Mouse (Mus musculus): ENCODE data around the gene Polr1a. TPM values are rescaled to one million over a fixed set of nuclear protein-coding genes. Genes with fewer than 3 reads are reported as not detected.

Gene Polr1a
- polyA plus RNA-seq, 1 experiment, result 20.4 TPM

- TF ChIP-seq POLR2A (IDR thresholded peaks at IDR 0.05; ENCODE audit: borderline replicate concordance, extremely low read depth, insufficient read depth, insufficient read length, poor library complexity, severe bottlenecking) (no peak), CTCF (IDR thresholded peaks at IDR 0.05; ENCODE audit: borderline replicate concordance, extremely low read depth, insufficient read depth, insufficient read length) (no peak)
- no peak for DNase-seq (ENCODE audit: low read depth)
Measured at GRCm38 (mm10) chr6:72001220-72001777, 92.4 kb downstream of the Polr1a start.

- TF ChIP-seq POLR2A (IDR thresholded peaks at IDR 0.05; ENCODE audit: borderline replicate concordance, extremely low read depth, insufficient read depth, insufficient read length, poor library complexity, severe bottlenecking) (no peak), CTCF (IDR thresholded peaks at IDR 0.05; ENCODE audit: borderline replicate concordance, extremely low read depth, insufficient read depth, insufficient read length) (no peak)
- no peak for DNase-seq (ENCODE audit: low read depth)
Measured at GRCm38 (mm10) chr6:72007411-72008212, 98.8 kb downstream of the Polr1a start.

DNA sequence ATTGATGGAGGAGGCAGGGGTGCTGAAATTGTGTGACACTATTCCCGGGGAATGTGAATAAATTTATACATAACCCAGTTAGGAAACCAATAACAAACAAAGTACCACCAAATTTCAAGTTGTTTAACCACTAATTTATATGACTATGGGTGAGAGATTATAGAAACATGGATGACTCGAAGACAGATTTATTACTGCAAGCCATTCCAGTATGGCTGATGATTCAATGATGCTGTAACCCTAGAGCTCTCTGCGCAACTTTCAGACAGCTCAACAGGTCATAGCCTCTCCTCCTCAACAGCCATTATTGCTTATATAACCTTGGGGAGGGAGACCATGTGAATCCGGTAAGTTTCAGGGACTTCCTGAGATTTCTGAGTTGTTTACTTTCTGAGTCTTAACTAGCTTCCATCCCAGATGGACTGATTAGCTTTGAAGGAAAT lies 99.4 kb downstream of the Polr1a start:
- DNase-seq (ENCODE audit: low read depth), result no peak
- TF ChIP-seq POLR2A (IDR thresholded peaks at IDR 0.05; ENCODE audit: borderline replicate concordance, extremely low read depth, insufficient read depth, insufficient read length, poor library complexity, severe bottlenecking) (no peak), CTCF (IDR thresholded peaks at IDR 0.05; ENCODE audit: borderline replicate concordance, extremely low read depth, insufficient read depth, insufficient read length) (no peak)

- TF ChIP-seq CTCF (IDR thresholded peaks at IDR 0.05; ENCODE audit: borderline replicate concordance, extremely low read depth, insufficient read depth, insufficient read length) (no peak), POLR2A (IDR thresholded peaks at IDR 0.05; ENCODE audit: borderline replicate concordance, extremely low read depth, insufficient read depth, insufficient read length, poor library complexity, severe bottlenecking) (no peak)
Measured at GRCm38 (mm10) chr6:72009454-72009853, 100.6 kb downstream of the Polr1a start.

GRCm38 (mm10) chr6:72014033-72014432 lies 105.2 kb downstream of the Polr1a start:
- no peak for DNase-seq (ENCODE audit: low read depth)

More at GRCm38 (mm10) chr6:72009454-72009853, 100.6 kb downstream of the Polr1a start:
- no peak for DNase-seq (ENCODE audit: low read depth)

GRCm38 (mm10) chr6:72018052-72018451 lies 109.2 kb downstream of the Polr1a start:
- no peak for DNase-seq (ENCODE audit: low read depth)
- TF ChIP-seq POLR2A (IDR thresholded peaks at IDR 0.05; ENCODE audit: borderline replicate concordance, extremely low read depth, insufficient read depth, insufficient read length, poor library complexity, severe bottlenecking) (no peak), CTCF (IDR thresholded peaks at IDR 0.05; ENCODE audit: borderline replicate concordance, extremely low read depth, insufficient read depth, insufficient read length) (no peak)

More at GRCm38 (mm10) chr6:72014033-72014432, 105.2 kb downstream of the Polr1a start:
- no peak for TF ChIP-seq CTCF (IDR thresholded peaks at IDR 0.05; ENCODE audit: borderline replicate concordance, extremely low read depth, insufficient read depth, insufficient read length)

GRCm38 (mm10) chr6:72025497-72025896 lies 116.6 kb downstream of the Polr1a start:
- no peak for DNase-seq (ENCODE audit: low read depth)
- TF ChIP-seq POLR2A (IDR thresholded peaks at IDR 0.05; ENCODE audit: borderline replicate concordance, extremely low read depth, insufficient read depth, insufficient read length, poor library complexity, severe bottlenecking) (no peak), CTCF (IDR thresholded peaks at IDR 0.05; ENCODE audit: borderline replicate concordance, extremely low read depth, insufficient read depth, insufficient read length) (no peak)

- no peak for DNase-seq (ENCODE audit: low read depth)
- TF ChIP-seq POLR2A (IDR thresholded peaks at IDR 0.05; ENCODE audit: borderline replicate concordance, extremely low read depth, insufficient read depth, insufficient read length, poor library complexity, severe bottlenecking), result no peak
- TF ChIP-seq CTCF (IDR thresholded peaks at IDR 0.05; ENCODE audit: borderline replicate concordance, extremely low read depth, insufficient read depth, insufficient read length), result no peak
Measured at GRCm38 (mm10) chr6:72028079-72028478, 119.2 kb downstream of the Polr1a start.

GRCm38 (mm10) chr6:72029674-72030073 lies 120.8 kb downstream of the Polr1a start:
- no peak for DNase-seq (ENCODE audit: low read depth)
- TF ChIP-seq CTCF (IDR thresholded peaks at IDR 0.05; ENCODE audit: borderline replicate concordance, extremely low read depth, insufficient read depth, insufficient read length) (no peak), POLR2A (IDR thresholded peaks at IDR 0.05; ENCODE audit: borderline replicate concordance, extremely low read depth, insufficient read depth, insufficient read length, poor library complexity, severe bottlenecking) (no peak)

Other genes with a start within 250 kb of the Polr1a start
- 188 and 236 TPM in 2 replicates for gene Reep1, start 201.5 kb upstream of the Polr1a start, polyA plus RNA-seq (2012; rRNA removed)
- 11.9 and 13.2 TPM in 2 replicates for gene Mrpl35, start 82.1 kb upstream of the Polr1a start, polyA plus RNA-seq (2012; rRNA removed)
- gene Immt, start 77.7 kb upstream of the Polr1a start, polyA plus RNA-seq (2012; rRNA removed), result 54.7 and 81.2 TPM in 2 replicates
- gene Ptcd3, start 303 bp upstream of the Polr1a start, polyA plus RNA-seq (2012; rRNA removed), result 48.0 and 57.4 TPM in 2 replicates
- gene St3gal5, start 188.5 kb downstream of the Polr1a start, polyA plus RNA-seq (2012; rRNA removed), result 30.6 and 38.1 TPM in 2 replicates